Mouse (Mus musculus) frontal cortex, postnatal 36 days (tissue): Measurements from ENCODE around the gene Arid3a.
A peak's percentile ranks its signal among the peaks of the same experiment; 100 is the strongest.

Experiments used
- DNase-seq, 2 experiments: peaks; one replicate each; pipeline ENCODE4 v3.0.0; 2022; ENCODE audit warnings: low spot score in 2 of 2

The Arid3a gene

GRCm38 (mm10) chr10:79976071-79976721, 49.4 kb downstream of the Arid3a start:
- no peak for DNase-seq

- no peak for DNase-seq
Measured at GRCm38 (mm10) chr10:79976722-79977107, 49.9 kb downstream of the Arid3a start.

- no peak for DNase-seq
Measured at GRCm38 (mm10) chr10:79977324-79977723, 50.5 kb downstream of the Arid3a start.

- DNase-seq, result no peak
Measured at GRCm38 (mm10) chr10:79978061-79978460, 51.2 kb downstream of the Arid3a start.

- no peak for DNase-seq
Measured at GRCm38 (mm10) chr10:79979401-79980155, 52.7 kb downstream of the Arid3a start.

- no peak for DNase-seq
Measured at GRCm38 (mm10) chr10:79983205-79983604, 56.4 kb downstream of the Arid3a start.

- DNase-seq, result peak; percentile 49 to 55
Measured at GRCm38 (mm10) chr10:79983670-79984069, 56.8 kb downstream of the Arid3a start.

- DNase-seq, result peak; percentile 86 to 88
Measured at GRCm38 (mm10) chr10:79984195-79984816, 57.5 kb downstream of the Arid3a start, which contains the start of gene Tmem259. Gene Tmem259 (minus strand): TSS chr10:79984330.

- DNase-seq, result peak; percentile 95 to 98
Measured at GRCm38 (mm10) chr10:79984871-79985270, 58.0 kb downstream of the Arid3a start.

- DNase-seq, result peak; percentile 72 to 78
Measured at GRCm38 (mm10) chr10:79985334-79986231, 58.7 kb downstream of the Arid3a start.

GRCm38 (mm10) chr10:79986232-79986878, 59.5 kb downstream of the Arid3a start:
- DNase-seq, result no peak

- peak; percentile 75 to 83 for DNase-seq
Measured at GRCm38 (mm10) chr10:79986963-79987362, 60.1 kb downstream of the Arid3a start.

GRCm38 (mm10) chr10:79987771-79988505, 61.1 kb downstream of the Arid3a start:
- DNase-seq, result no peak

- DNase-seq, result no peak
Measured at GRCm38 (mm10) chr10:79988506-79989271, 61.8 kb downstream of the Arid3a start, which contains the start of gene Cnn2. Gene Cnn2 (plus strand): TSS chr10:79988584.

GRCm38 (mm10) chr10:79989272-79989786, 62.5 kb downstream of the Arid3a start:
- no peak for DNase-seq

- DNase-seq, result no peak
Measured at GRCm38 (mm10) chr10:79989870-79990269, 63.0 kb downstream of the Arid3a start.

- no peak for DNase-seq
Measured at GRCm38 (mm10) chr10:79991099-79991498, 64.3 kb downstream of the Arid3a start.

GRCm38 (mm10) chr10:79991548-79991947, 64.7 kb downstream of the Arid3a start:
- DNase-seq, result no peak

GRCm38 (mm10) chr10:79994397-79995115, 67.7 kb downstream of the Arid3a start:
- no peak for DNase-seq
